Mouse (Mus musculus) intestine, embryonic 16.5 days (tissue): ENCODE results near the gene Gm5447. TPM values are rescaled to one million over a fixed set of nuclear protein-coding genes. Genes with fewer than 3 reads are reported as not detected.

Experiments used
- ATAC-seq: fragments of 200-750 bp; cut with Nextera tagmentation; 2 replicates; pipeline ENCODE4 v1.8.0; 2017; ENCODE audit warnings: moderate TSS enrichment, moderate library complexity
- H3K27ac ChIP-seq: fragments of 300-500 bp; sonication (generic); 2 replicates; pipeline ENCODE4 v1.5.1; 2014; ENCODE audit warnings: mild to moderate bottlenecking, low read length
- H3K27me3 ChIP-seq: fragments of 300-500 bp; sonication (generic); replicated peaks from 2 replicates; pipeline ENCODE4 v1.6.1; 2014; ENCODE audit warnings: low read length, control low read depth, mixed read lengths; ENCODE audit not compliant: control insufficient read depth, insufficient read depth
- H3K36me3 ChIP-seq: fragments of 300-500 bp; sonication (generic); 2 replicates; pipeline ENCODE4 v1.6.1; 2014; ENCODE audit warnings: low read length, control low read depth; ENCODE audit not compliant: control insufficient read depth, insufficient read depth
- H3K4me1 ChIP-seq: fragments of 300-500 bp; sonication (generic); 2 replicates; pipeline ENCODE4 v1.6.1; 2014; ENCODE audit warnings: low read length, control low read depth, mixed read lengths; ENCODE audit not compliant: control insufficient read depth, insufficient read depth
- H3K4me2 ChIP-seq: fragments of 300-500 bp; sonication (generic); 2 replicates; pipeline ENCODE4 v1.6.1; 2014; ENCODE audit warnings: low read depth, low read length, control low read depth
- H3K4me3 ChIP-seq: fragments of 300-500 bp; sonication (generic); 2 replicates; pipeline ENCODE4 v1.5.1; 2014; ENCODE audit warnings: mild to moderate bottlenecking, low read length
- H3K9ac ChIP-seq: fragments of 300-500 bp; sonication (generic); 2 replicates; pipeline ENCODE4 v1.6.1; 2014; ENCODE audit warnings: low read depth, low read length
- H3K9me3 ChIP-seq: fragments of 300-500 bp; sonication (generic); 2 replicates; pipeline ENCODE4 v1.6.1; 2016; ENCODE audit warnings: low read length, control low read depth; ENCODE audit not compliant: control insufficient read depth
- WGBS: fragments of 180-500 bp; shearing (Covaris S2); extraction: QIAGEN DNeasy Blood & Tissue Kit; methylation state at CpG from one replicate; pipeline ENCODE4 v1.1.7; 2014; 5-methylcytosine and 5-hydroxymethylcytosine counted together
- polyA plus RNA-seq: library from polyadenylated mRNA; unstranded; fragments of >200 nt; fragmentation: Nextera tagmentation; extraction: Ambion mirVana; gene quantifications from 2 replicates; pipeline ENCODE4 v1.2.1, GENCODE M21; 2015

Gene Gm5447
- polyA plus RNA-seq, 1 experiment from 2014 or later = 0.20 TPM

GRCm38 (mm10) chr13:30978224-30978623, 4.2 kb downstream of the Gm5447 start:
- no peak for ATAC-seq
- no peak overlapping the region for H3K4me3 ChIP-seq
- WGBS = 52% methylated on average over 4 of the region's 4 CpGs
- no peak overlapping the region for H3K27ac ChIP-seq
- H3K9ac ChIP-seq = no peak overlapping the region
- H3K4me2 ChIP-seq = no peak overlapping the region
- H3K4me1 ChIP-seq = no peaks in the 10 kb centered on the region
- H3K36me3 ChIP-seq = no peaks in the 10 kb centered on the region
- H3K9me3 ChIP-seq = no peaks in the 10 kb centered on the region
- no peaks in the 10 kb centered on the region for H3K27me3 ChIP-seq

- no peak overlapping the region for H3K4me3 ChIP-seq
- H3K4me2 ChIP-seq = no peak overlapping the region
- H3K9me3 ChIP-seq = no peaks in the 10 kb centered on the region
- peaks cover 1% of the 10 kb centered on the region; the same call in 1 of the 2 replicates for H3K27me3 ChIP-seq
- no peak overlapping the region for H3K9ac ChIP-seq
- 72% methylated on average over 1 of the region's 1 CpGs for WGBS
- no peaks in the 10 kb centered on the region for H3K4me1 ChIP-seq
- no peak for ATAC-seq
- H3K36me3 ChIP-seq = no peaks in the 10 kb centered on the region
- H3K27ac ChIP-seq = no peak overlapping the region
Measured at GRCm38 (mm10) chr13:30981666-30982065, 7.7 kb downstream of the Gm5447 start.

- Histone ChIP-seq H3K27me3 (peaks cover 7% of the 10 kb centered on the region; the same call in 1 of the 2 replicates), H3K36me3 (no peaks in the 10 kb centered on the region), H3K27ac (peak overlapping the region; percentile 82), H3K4me2 (peak overlapping the region; percentile 71), H3K9me3 (no peaks in the 10 kb centered on the region), H3K9ac (peak overlapping the region; percentile 63), H3K4me3 (peak overlapping the region; percentile 39), H3K4me1 (0 out of 2 replicates have a peak, but pooled peaks cover 3% of the 10 kb centered on the region)
- ATAC-seq = no peak
- WGBS = 13% methylated on average over 13 of the region's 13 CpGs
Measured at GRCm38 (mm10) chr13:30985275-30985597, 11.2 kb downstream of the Gm5447 start.

DNA sequence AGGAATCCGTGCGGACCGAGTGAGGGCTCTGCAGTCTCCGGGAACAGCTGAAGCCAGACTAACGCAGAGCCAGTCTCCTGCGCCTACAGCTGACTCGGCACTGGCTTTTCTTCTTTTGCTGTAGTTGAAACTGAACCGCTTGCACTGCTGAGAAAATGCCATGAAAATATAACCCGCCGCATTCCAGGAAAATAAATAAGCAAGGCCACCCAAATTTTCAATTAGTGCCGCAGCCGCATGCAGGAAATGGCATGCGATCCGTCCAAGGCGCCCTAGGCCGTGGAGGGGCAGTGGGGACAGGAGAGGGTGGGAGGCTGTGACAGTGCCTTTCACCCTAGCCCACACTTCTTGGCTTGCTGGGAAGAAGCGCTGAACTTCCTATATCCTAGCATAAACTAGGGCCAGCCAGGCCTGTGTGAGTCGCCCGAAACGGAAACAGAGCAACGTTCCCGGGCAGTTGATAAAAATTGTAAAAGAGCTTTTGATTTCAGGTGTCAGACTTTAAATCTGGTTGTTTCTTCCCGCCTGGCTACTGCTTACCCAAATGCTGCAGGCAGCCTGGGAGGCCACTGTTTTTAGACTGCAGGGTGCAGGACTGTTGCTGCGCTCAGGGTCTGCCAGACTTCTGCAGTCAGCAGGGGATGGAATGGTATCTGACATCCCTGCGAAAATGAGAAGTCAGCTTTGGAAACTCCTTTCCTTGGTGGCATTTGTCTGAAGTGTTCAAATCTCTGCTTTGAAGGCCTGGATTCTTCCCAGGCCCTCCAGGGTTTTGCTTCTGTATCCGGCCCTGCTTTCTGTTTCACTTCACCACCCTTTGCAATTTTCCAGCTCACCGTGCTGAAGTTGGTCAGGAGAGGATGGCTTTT, 11.8 kb downstream of the Gm5447 start:
- Histone ChIP-seq H3K27me3 (peaks cover 7% of the 10 kb centered on the region; the same call in 1 of the 2 replicates), H3K27ac (peak overlapping the region; percentile 82), H3K9ac (peak overlapping the region; percentile 63), H3K4me1 (0 out of 2 replicates have a peak, but pooled peaks cover 6% of the 10 kb centered on the region), H3K4me3 (peak overlapping the region; percentile 39), H3K36me3 (no peaks in the 10 kb centered on the region), H3K4me2 (peak overlapping the region; percentile 71), H3K9me3 (no peaks in the 10 kb centered on the region)
- peak; percentile 59; the same call in 1 of the 2 replicates for ATAC-seq
- WGBS = 14% methylated on average over 27 of the region's 27 CpGs

GRCm38 (mm10) chr13:30986934-30987455, 13.0 kb downstream of the Gm5447 start:
- peaks cover 7% of the 10 kb centered on the region; the same call in 1 of the 2 replicates for H3K27me3 ChIP-seq
- no peak overlapping the region for H3K4me3 ChIP-seq
- no peaks in the 10 kb centered on the region for H3K9me3 ChIP-seq
- no peaks in the 10 kb centered on the region for H3K36me3 ChIP-seq
- peak overlapping the region; percentile 67 for H3K27ac ChIP-seq
- 57% methylated on average over 10 of the region's 10 CpGs for WGBS
- ATAC-seq = no peak
- H3K9ac ChIP-seq = peak overlapping the region; percentile 31; the same call in 1 of the 2 replicates
- peak overlapping the region; percentile 71 for H3K4me2 ChIP-seq
- 0 out of 2 replicates have a peak, but pooled peaks cover 6% of the 10 kb centered on the region for H3K4me1 ChIP-seq

- WGBS = 76% methylated on average over 2 of the region's 2 CpGs
- 0 out of 2 replicates have a peak, but pooled peaks cover 6% of the 10 kb centered on the region for H3K4me1 ChIP-seq
- H3K4me3 ChIP-seq = no peak overlapping the region
- no peak overlapping the region for H3K9ac ChIP-seq
- H3K36me3 ChIP-seq = no peaks in the 10 kb centered on the region
- H3K27me3 ChIP-seq = peaks cover 7% of the 10 kb centered on the region; the same call in 1 of the 2 replicates
- no peaks in the 10 kb centered on the region for H3K9me3 ChIP-seq
- no peak overlapping the region for H3K4me2 ChIP-seq
- no peak for ATAC-seq
- H3K27ac ChIP-seq = no peak overlapping the region
Measured at GRCm38 (mm10) chr13:30987686-30988085, 13.7 kb downstream of the Gm5447 start.

GRCm38 (mm10) chr13:30989710-30990109, 15.7 kb downstream of the Gm5447 start:
- H3K36me3 ChIP-seq = no peaks in the 10 kb centered on the region
- H3K9ac ChIP-seq = no peak overlapping the region
- 0 out of 2 replicates have a peak, but pooled peaks cover 6% of the 10 kb centered on the region for H3K4me1 ChIP-seq
- ATAC-seq = no peak; the same call in 1 of the 2 replicates
- no peak overlapping the region for H3K4me2 ChIP-seq
- H3K4me3 ChIP-seq = no peak overlapping the region
- peaks cover 7% of the 10 kb centered on the region; the same call in 1 of the 2 replicates for H3K27me3 ChIP-seq
- H3K9me3 ChIP-seq = no peaks in the 10 kb centered on the region
- H3K27ac ChIP-seq = peak overlapping the region; percentile 26; the same call in 1 of the 2 replicates
- 62% methylated on average over 10 of the region's 10 CpGs for WGBS

- Histone ChIP-seq H3K27ac (0 out of 2 replicates have a peak overlapping the region, but pooled peaks have one; percentile 26), H3K4me3 (no peak overlapping the region), H3K36me3 (no peaks in the 10 kb centered on the region), H3K9me3 (no peaks in the 10 kb centered on the region), H3K4me1 (0 out of 2 replicates have a peak, but pooled peaks cover 6% of the 10 kb centered on the region), H3K9ac (no peak overlapping the region), H3K27me3 (peaks cover 7% of the 10 kb centered on the region; the same call in 1 of the 2 replicates), H3K4me2 (no peak overlapping the region)
- 33% methylated on average over 9 of the region's 9 CpGs for WGBS
- ATAC-seq = peak; percentile 82
Measured at GRCm38 (mm10) chr13:30990233-30990632, 16.2 kb downstream of the Gm5447 start.

DNA sequence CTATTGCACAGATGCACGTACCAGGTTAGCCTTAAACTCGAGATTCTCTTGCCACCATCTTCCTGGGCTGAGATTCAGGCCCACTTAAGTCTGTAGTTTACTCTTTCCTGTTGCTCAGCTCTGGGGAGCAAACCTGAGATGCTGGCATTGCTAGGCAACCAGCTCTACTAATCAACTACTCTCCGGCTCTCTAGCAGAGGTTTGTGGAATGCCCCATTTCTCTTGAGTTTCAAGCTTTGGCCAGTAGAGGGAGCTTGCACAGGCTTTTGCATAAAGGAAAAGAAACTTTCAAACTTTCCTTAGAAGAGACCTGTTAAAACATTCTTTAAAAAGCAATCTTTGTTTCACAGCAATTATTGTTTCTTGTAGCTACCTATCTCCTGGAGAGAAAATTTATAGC, 19.8 kb downstream of the Gm5447 start:
- no peaks in the 10 kb centered on the region for H3K27me3 ChIP-seq
- 29% methylated on average over 3 of the region's 3 CpGs for WGBS

More for the DNA sequence above, 19.8 kb downstream of the Gm5447 start:
- H3K4me3 ChIP-seq = no peak overlapping the region
- H3K9me3 ChIP-seq = no peaks in the 10 kb centered on the region
- H3K4me1 ChIP-seq = 0 out of 2 replicates have a peak, but pooled peaks cover 6% of the 10 kb centered on the region
- H3K4me2 ChIP-seq = no peak overlapping the region
- H3K9ac ChIP-seq = no peak overlapping the region
- H3K36me3 ChIP-seq = no peaks in the 10 kb centered on the region
- ATAC-seq = no peak
- no peak overlapping the region for H3K27ac ChIP-seq
